Mouse (Mus musculus) liver, adult (tissue): ENCODE results near the gene Slpi.

Experiments used
- GATA4 ChIP-seq: IDR thresholded peaks from 2 replicates; pipeline ENCODE4 v1.6.1; 2014; ENCODE audit warnings: mild to moderate bottlenecking, low read length; ENCODE audit not compliant: insufficient replicate concordance

Gene Slpi

DNA sequence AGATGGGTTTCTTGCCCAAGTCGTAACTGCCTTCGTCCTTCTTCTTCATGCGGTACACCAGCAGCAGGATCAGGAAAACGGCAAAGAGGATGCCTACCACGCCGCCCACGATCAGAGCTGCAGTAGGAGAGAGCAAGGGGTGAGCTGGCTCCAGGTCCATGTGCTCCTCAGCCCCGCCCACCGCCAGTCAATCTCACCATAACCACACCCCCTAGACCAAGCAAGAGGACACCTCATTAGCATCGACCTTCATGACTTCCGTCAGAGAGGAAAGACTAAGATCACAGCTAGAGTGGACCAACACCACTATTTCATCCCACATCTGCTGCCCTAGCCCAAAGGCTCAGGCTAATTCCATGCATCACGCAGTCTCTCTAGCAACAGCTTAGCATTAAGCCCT lies 37.2 kb upstream of the Slpi start:
- TF ChIP-seq GATA4: no peak

DNA sequence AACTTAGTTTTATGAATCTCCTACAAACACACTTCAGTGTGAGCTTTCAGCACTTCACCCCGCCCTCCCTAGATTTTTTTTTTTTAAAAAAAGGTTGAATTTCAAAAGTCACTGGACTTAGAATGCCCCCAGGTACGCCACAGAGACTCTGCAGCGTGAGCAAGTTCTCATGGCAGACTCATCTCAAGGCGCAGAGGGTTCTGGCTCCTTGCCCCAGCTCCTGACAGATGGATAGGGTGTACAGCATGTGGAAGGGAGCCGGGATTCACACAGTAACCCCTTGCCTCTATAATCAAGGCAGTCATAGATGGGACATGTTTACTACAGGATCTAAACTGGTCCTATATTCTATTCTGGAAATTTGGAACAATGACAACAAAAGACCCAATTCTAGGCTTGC lies 36.5 kb upstream of the Slpi start:
- TF ChIP-seq GATA4: no peak

DNA sequence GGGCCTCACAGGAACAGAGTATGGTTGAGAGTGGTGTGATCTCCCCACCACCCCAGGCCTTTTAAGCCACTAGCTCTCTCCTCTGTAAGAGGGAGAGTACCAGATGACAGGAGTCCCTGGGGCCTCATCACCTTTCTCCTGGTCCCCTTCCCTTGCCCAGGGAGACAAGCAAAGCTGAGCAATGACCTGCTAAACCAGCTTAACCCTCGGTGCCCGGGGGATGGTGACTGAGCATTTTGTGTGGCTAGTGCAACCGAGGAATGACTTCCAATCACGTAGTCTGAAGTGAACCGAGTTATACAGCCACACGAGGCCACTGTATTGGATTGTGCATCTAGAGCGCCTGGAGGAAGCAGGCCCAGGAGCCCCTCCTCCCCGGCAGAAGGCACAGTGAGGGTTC lies 35.5 kb upstream of the Slpi start:
- TF ChIP-seq GATA4: no peak

DNA sequence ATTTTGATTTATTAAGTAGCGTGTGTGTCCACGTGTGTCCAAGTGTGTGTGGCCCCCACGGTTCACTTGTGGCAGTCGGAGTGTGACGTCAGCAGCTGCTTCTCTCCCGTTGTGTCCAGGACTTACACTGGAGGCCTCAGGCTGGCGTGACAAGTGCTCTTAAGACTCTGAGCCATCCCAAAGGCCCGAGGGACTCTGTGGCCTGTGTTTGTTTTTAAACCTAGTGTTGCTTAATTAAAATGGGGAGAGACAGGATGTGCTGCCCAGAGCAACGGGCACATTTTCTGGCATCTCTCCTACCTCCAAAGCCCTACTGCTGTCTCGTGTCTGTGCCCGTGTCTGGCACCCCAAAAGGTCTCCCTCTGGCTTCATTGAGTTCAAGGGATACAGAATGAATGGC lies 34.6 kb upstream of the Slpi start:
- TF ChIP-seq GATA4: no peak

DNA sequence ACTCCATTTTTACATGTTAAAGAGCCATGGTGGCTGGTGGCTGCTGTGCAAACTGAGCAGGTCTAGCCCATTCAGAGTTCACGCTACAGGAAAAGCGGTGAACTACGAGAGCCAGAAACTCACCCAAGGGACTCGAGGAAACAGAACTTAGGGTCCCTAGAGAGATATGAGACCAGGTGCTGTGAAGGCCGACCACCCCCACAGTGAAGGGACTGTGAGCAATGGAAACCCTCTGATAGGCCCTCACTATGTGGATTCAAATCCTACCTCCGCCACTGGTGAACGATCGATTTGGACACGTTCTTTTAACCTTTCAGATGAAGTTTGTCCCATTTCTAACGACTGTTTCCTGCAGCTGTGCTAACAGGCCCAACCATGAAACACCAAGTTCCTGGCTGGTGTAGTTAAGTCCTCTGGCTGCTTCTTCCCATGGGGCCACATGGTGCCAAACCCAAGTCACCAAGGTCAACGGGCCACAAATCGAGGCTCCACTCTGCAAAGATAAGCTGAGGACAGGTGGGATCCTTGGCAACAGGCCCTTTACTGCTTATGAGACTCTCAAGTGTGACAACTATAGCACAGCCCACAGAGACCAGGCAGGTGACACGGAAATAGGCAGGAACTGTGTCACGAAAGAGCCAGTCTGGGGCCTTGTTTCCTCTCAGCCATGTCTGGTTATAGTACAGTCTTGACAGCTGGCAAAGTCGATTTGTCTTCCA lies 33.9 kb upstream of the Slpi start:
- no peak for TF ChIP-seq GATA4

DNA sequence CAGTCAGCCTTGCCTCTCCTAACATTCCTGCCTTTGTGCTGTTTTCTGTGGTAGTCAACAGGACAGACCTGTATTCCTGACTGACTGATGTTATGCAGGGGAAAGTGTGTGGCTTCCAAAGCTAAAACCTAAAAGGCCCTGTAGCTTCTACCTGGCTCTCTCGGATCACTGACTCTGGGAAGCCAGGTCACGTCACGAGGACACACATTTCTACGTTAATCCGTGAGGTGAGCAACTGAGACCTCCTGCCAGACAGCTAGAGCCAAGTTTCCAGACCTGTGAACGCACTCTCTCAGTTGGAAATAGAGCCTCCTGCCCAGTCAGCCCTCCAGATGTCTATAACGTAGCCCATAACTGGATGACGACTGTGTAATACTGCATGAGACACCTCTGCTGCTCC lies 33.1 kb upstream of the Slpi start:
- TF ChIP-seq GATA4: no peak

DNA sequence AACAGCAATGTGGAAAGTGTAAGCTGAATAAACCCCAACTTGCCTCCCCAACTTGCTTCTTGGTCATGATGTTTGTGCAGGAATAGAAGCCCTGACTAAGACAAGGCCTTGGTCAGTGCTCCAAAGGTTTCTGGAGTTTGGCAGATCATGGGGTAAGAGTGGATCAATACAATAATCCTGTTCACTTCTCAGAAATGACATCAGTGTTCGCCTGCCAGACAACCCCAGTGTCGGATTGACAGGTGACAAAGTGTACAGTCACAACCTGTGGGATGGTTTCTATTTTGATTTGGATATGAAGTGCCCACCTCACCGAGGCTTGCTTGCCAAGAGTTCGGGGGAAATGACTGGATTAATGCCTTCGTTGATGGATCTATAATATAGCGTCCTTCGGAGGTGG lies 32.4 kb upstream of the Slpi start:
- TF ChIP-seq GATA4: no peak

DNA sequence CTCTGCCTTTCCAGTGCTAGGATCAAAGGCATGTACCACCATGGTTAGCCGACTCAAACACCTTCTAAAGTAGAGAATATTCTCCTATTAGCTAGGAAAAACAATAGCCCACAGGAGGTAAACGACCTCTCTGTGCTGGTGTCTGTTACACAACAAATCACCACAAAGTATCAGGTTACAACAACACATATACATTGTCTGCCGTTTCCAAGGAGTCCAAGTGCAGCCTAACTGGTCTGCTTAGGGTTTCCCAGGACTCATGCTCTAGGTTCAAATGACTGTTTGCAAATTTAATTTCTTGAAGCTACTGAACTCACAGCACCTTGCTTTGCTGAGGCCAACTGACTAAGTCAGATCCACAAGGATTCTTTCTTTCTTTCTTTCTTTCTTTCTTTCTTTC lies 30.6 kb upstream of the Slpi start:
- no peak for TF ChIP-seq GATA4

DNA sequence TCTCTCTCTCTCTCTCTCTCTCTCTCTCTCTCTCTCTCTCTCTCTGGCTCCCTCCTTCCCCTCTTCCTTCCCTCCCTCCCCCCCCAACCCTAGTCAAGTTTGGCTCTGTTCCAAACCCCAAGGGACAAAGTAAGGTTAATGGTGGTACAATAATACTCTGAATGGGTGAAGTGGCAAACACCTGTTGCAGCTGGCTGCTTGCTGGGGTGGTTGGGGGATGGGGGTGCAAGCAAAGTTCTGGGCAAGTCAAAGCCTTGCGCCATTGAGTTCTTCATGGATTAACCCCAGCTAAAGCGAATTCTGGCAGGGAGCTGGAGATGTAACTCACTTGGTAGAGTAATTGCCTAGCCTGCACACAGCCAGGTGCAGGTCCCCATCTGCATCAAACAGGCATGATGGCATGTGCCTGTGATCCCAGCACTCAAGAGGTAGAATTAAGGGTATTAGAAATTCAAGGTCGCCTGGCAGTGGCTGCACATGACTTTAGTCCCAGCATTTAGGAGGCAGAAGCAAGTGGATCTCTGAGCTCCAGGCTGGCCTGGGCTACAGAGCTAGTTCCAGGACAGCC lies 29.5 kb upstream of the Slpi start:
- TF ChIP-seq GATA4: no peak

DNA sequence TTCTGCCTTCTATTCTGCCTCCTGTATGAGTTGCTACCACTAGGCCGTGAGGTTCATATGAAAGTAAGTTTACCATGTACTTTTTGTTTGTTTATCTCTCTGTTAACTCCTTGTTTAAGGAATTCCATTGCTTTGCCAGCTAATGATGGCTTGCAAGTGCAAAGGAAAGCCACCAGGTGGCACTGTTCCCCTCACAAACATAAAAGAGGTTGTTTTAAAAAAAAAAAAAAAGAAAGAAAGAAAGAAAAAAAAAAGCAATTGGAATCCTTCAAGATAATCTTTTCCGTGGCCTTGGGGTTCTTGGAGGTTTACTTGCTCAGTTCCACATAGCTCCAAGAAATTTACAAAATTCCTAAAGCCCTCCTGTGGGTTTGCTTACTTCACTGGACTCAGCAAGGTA lies 28.3 kb upstream of the Slpi start:
- TF ChIP-seq GATA4: no peak

DNA sequence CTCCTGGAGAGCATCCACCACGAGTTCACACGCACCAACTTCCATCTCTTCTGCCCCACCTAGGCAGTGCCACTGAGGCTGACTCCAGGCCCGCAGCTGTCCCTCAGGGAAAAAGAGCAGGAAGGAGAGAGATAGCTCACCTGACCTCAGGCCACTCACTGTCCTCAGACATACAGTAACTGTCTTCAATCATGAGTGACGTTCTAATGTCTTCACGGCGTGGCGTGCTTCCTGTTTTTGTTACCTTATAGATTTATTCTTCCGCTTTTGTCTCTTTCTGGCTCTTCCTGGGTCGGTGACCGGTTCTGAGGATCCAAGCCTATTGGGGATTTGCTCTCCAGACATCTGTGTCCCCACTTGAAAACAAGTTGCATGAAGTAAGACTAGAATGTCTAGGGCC lies 25.7 kb upstream of the Slpi start:
- no peak for TF ChIP-seq GATA4

DNA sequence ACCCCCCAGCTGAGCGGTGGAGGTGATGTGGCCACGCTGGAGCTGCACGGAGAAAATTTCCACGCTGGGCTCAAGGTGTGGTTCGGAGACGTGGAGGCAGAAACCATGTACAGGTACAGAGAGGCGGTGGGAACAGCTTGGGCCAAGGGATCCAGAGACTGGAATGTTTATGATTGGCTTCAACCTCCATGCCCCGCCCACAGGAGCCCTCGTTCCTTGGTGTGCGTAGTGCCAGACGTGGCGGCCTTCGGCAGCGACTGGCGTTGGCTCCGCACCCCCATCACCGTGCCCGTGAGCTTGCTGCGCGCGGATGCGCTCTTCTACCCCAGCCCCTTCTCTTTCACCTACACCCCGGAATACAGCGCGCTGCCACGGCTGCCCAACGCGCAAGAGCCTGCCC lies 25.3 kb upstream of the Slpi start:
- no peak for TF ChIP-seq GATA4

DNA sequence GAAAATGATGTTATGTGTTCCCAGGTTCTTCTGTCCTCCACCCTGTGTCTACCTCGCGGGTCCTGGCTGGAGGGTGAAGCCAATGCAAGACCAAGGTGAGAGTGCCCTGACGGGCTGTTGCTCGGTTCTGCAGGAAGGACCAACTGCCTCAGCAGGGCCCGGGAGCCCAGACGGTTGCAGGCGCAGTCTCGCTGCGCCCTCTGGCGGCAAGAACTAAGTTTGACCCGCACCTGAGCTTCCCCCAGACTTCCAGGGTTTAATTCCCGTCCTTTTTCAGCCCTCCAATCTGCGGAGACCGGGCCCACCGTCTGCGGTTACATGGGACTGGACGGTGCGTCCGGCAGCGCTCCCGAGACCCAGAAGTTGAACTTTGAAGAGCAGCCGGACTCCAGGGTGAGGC lies 18.8 kb upstream of the Slpi start:
- TF ChIP-seq GATA4: no peak

DNA sequence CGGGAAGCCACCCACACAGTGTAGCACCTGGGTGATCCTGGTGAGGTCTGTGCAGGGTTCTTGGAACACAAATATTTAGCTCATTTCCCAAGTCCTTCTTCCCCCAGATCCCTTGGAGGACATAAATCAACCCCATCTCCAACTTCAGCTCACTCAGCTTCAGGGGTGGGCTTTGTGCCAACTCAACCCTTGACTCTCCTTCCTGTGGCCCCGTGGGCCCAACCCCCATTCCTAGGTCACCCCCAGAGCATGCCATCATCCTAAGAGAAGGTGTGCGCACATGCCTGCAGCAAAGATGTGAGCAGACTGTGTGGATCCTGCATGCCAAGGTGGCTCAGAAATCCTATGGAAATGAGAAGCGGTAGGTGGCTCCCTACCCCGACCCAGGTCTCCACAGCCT lies 16.6 kb upstream of the Slpi start:
- TF ChIP-seq GATA4: no peak

DNA sequence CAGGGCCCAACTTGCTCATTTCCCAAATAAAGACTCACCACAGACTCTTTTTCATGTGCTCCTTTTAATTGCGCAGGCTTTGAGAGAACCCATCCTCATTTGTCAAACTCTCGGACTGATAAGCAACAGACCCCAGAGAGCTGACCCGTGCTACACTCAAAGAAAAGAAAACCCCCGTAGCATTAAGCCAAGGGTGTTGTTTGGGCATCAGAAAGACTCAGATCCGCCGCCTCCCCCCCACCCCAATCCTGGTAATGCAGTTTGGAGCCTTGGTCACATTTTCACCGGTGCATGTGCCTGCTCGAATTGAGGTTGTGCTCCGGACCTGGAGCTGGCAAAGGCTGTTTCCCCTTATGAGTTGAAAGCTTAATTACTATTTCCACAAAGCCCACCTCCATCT lies 16.2 kb upstream of the Slpi start, which contains the start of gene Matn4:
TSS of gene Matn4 (minus strand) at position 101 of the 400 bp plus-strand sequence.
- no peak for TF ChIP-seq GATA4

DNA sequence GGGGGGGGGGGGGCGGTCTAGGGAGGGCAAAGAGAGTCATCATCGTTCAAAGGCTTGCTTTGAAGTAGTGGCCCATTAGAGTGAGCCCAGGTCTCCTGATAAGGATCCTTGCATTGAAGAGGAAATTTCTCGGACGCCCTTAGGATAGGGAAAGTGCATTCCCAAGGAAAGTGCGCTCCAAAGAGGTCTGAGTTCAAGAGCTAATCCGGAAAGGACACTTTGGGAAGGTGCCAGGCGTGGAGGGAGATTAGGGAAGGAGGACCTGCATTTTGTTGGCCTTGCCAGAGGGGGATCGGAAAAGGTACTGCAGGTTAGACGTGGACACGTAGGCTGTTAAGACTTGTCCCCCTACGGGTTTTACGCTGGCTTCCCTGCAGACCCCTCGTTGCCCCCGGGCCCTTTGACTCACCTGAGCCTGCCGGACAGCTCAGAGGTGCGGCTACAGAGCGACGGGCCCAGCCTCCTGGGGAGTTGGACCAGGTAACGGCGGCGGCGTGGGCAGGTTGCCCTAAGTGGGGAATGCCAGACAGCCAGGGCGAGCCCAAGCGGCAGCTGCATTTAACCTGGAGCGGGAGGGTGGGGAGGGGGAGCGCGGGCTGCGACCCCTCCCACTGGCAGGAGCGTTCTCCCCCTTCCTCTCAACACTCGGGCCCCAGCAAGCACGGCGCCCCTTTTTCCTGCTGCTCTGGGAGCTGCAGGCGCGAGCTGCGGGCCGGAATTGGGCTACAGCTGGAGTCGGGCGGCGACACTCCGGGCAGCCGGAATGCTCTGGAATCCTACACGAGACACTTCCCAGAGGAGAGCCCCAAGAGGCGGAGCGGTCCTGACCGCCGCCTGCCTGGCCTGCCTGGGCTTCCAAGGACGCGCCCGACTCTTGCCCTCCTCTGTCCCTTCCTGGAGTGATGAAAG lies 15.4 kb upstream of the Slpi start:
- TF ChIP-seq GATA4: no peak
